Mouse (Mus musculus) hindbrain, embryonic 12.5 days (tissue): ENCODE measurements around the gene Sv2c. TPM values are rescaled to one million over a fixed set of nuclear protein-coding genes. Genes with fewer than 3 reads are reported as not detected.

Source experiments
- ATAC-seq: fragments of 200-750 bp; cut with Nextera tagmentation; 2 replicates; pipeline ENCODE4 v1.8.0; 2017; ENCODE audit warnings: moderate TSS enrichment; ENCODE audit not compliant: low FRiP score
- H3K27ac ChIP-seq: fragments of 300-500 bp; sonication (generic); 2 replicates; pipeline ENCODE4 v1.5.1; 2016; ENCODE audit warnings: mild to moderate bottlenecking
- H3K27me3 ChIP-seq: fragments of 300-500 bp; sonication (generic); 2 replicates; pipeline ENCODE4 v1.6.1; 2016; ENCODE audit warnings: mild to moderate bottlenecking
- H3K36me3 ChIP-seq: fragments of 300-500 bp; sonication (generic); 2 replicates; pipeline ENCODE4 v1.6.1; 2016; ENCODE audit warnings: mild to moderate bottlenecking
- H3K4me1 ChIP-seq: fragments of 300-500 bp; sonication (generic); 2 replicates; pipeline ENCODE4 v1.6.1; 2016
- H3K4me2 ChIP-seq: fragments of 300-500 bp; sonication (generic); replicated peaks from 2 replicates; pipeline ENCODE4 v1.6.1; 2016; ENCODE audit warnings: mild to moderate bottlenecking
- H3K4me3 ChIP-seq: fragments of 300-500 bp; sonication (generic); 2 replicates; pipeline ENCODE4 v1.5.1; 2016; ENCODE audit warnings: mild to moderate bottlenecking
- H3K9ac ChIP-seq: fragments of 300-500 bp; sonication (generic); 2 replicates; pipeline ENCODE4 v1.6.1; 2016; ENCODE audit warnings: mild to moderate bottlenecking, moderate library complexity
- H3K9me3 ChIP-seq: fragments of 300-500 bp; sonication (generic); replicated peaks from 2 replicates; pipeline ENCODE4 v1.6.1; 2016; ENCODE audit warnings: mild to moderate bottlenecking
- WGBS: fragments of 180-500 bp; shearing (Covaris S2); methylation state at CpG from one replicate; pipeline ENCODE4 v1.1.7; 2016; 5-methylcytosine and 5-hydroxymethylcytosine counted together
- polyA plus RNA-seq: library from polyadenylated mRNA; unstranded; fragments of >200 nt; fragmentation: Nextera tagmentation; extraction: Ambion mirVana; gene quantifications from 2 replicates; pipeline ENCODE4 v1.2.1, GENCODE M21; 2016

Sv2c gene
- 10.9 and 14.9 TPM in 2 replicates for polyA plus RNA-seq

DNA sequence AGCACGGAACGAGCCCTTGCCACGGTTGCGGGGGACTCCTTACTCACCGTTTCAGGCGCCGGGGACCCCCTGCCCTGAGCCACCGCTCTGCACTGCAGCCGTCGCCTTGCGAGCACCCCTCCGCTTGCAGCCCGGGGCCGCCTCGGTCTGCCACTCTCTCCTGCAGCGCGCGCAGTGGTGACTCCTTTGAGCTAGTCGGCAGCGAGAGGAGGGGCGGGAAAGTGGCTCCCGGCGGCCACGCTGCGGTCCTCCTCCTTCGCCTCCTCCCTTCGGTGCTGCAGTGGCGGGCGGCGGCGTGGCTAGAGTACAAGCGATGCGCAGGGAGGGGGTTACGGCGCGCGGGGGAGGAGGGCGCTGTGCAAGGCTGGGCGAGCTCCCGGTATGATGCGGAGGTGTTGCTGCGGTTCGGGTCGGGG, at the start of gene Sv2c:
TSS of gene Sv2c (minus strand) at position 177 of the 416 bp plus-strand sequence.
- Histone ChIP-seq H3K4me1 (peaks cover 23% of the 10 kb centered on the region; the same call in 1 of the 2 replicates), H3K4me3 (peak within 1 kb of the TSS; percentile 52), H3K27ac (peak within 1 kb of the TSS; percentile 78), H3K4me2 (peak within 1 kb of the TSS; percentile 90), H3K36me3 (no peaks in the 10 kb centered on the region), H3K27me3 (peaks cover 68% of the 10 kb centered on the region), H3K9me3 (no peaks in the 10 kb centered on the region), H3K9ac (peak within 1 kb of the TSS; percentile 66)
- peak; percentile 73 for ATAC-seq
- WGBS: under 1% methylated on average over 42 of the region's 44 CpGs

GRCm38 (mm10) chr13:96180671-96181161, 48.3 kb upstream of the Sv2c start:
- H3K27me3 ChIP-seq: no peaks in the 10 kb centered on the region
- H3K4me3 ChIP-seq: no peak overlapping the region
- H3K4me2 ChIP-seq: no peak overlapping the region
- no peak for ATAC-seq
- H3K9ac ChIP-seq: no peak overlapping the region
- H3K27ac ChIP-seq: peak overlapping the region; percentile 30; the same call in 1 of the 2 replicates
- H3K4me1 ChIP-seq: no peaks in the 10 kb centered on the region
- no peaks in the 10 kb centered on the region for H3K9me3 ChIP-seq
- no peaks in the 10 kb centered on the region for H3K36me3 ChIP-seq
- 61% methylated on average over 13 of the region's 13 CpGs for WGBS

GRCm38 (mm10) chr13:96175591-96176212, 43.3 kb upstream of the Sv2c start:
- WGBS: 67% methylated on average over 8 of the region's 8 CpGs
- H3K4me2 ChIP-seq: no peak overlapping the region

GRCm38 (mm10) chr13:96173686-96174085, 41.3 kb upstream of the Sv2c start:
- Histone ChIP-seq H3K27ac (no peak overlapping the region), H3K27me3 (no peaks in the 10 kb centered on the region), H3K4me3 (no peak overlapping the region), H3K9me3 (no peaks in the 10 kb centered on the region), H3K4me2 (no peak overlapping the region), H3K36me3 (no peaks in the 10 kb centered on the region), H3K4me1 (peaks cover 5% of the 10 kb centered on the region; the same call in 1 of the 2 replicates), H3K9ac (no peak overlapping the region)
- ATAC-seq: no peak
- WGBS: 84% methylated on average over 3 of the region's 3 CpGs

More at GRCm38 (mm10) chr13:96175591-96176212, 43.3 kb upstream of the Sv2c start:
- Histone ChIP-seq H3K4me1 (no peaks in the 10 kb centered on the region), H3K27me3 (no peaks in the 10 kb centered on the region), H3K9ac (no peak overlapping the region), H3K4me3 (no peak overlapping the region), H3K9me3 (no peaks in the 10 kb centered on the region), H3K27ac (no peak overlapping the region), H3K36me3 (no peaks in the 10 kb centered on the region)
- ATAC-seq: peak; percentile 77

DNA sequence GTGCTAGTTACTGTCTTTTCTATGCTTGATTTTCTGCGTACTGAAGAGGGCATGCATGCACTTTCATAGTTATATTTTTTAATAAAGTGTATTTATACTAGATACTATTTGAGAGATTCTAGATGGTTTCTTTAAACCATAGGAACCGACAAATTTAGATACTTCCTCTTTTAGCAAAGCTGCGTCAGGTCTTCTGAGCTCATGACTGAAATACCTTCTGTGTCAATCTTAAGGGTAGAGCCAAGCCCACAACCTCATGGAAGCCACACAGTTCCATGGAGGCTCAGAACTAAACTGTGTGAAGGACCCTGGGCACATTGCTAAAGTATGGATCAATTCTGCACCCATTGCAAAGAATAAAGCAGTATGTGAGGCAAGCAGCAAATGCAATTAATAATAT, 39.9 kb upstream of the Sv2c start:
- Histone ChIP-seq H3K27ac (no peak overlapping the region), H3K4me3 (no peak overlapping the region), H3K27me3 (no peaks in the 10 kb centered on the region), H3K4me2 (no peak overlapping the region), H3K36me3 (no peaks in the 10 kb centered on the region), H3K9me3 (no peaks in the 10 kb centered on the region), H3K4me1 (peaks cover 5% of the 10 kb centered on the region; the same call in 1 of the 2 replicates), H3K9ac (no peak overlapping the region)
- no peak for ATAC-seq
- WGBS: 89% methylated on average over 3 of the region's 3 CpGs

DNA sequence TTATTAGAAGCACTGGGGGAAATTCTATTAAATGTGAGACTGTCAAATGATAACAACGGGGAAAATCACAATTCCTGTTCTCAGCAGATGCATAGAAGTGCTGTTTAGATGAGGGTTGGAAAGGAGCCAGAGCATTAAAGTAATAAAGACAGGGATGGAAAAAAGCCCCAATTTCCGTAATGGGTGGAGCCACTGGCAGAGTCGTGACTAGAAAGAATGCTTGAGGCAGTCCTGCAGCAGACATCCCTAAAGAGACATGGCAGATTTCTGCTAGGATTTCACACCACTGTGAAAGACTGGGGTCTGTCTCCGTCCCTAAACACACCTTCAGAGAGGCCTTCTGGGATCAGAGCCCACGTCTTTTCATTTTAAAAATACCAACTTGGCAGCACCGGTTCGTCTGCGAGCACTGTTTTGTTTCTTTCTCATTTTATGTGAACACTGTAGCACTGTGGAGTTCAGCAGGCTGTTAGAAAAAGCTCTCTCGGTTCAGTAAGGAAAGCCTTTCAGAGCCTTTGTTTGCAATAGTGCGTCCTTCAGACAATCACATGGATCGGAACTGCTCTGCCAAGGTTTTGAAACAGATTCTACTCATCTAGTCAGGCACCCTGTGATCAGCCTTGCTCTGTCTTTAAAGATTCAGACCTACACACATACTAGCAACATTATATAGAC, 36.8 kb upstream of the Sv2c start:
- Histone ChIP-seq H3K9me3 (no peaks in the 10 kb centered on the region), H3K27ac (peak overlapping the region; percentile 5; the same call in 1 of the 2 replicates), H3K4me3 (no peak overlapping the region), H3K36me3 (no peaks in the 10 kb centered on the region), H3K9ac (no peak overlapping the region), H3K4me2 (no peak overlapping the region), H3K4me1 (peaks cover 5% of the 10 kb centered on the region; the same call in 1 of the 2 replicates), H3K27me3 (no peaks in the 10 kb centered on the region)
- ATAC-seq: no peak
- 66% methylated on average over 11 of the region's 11 CpGs for WGBS

- 70% methylated on average over 2 of the region's 2 CpGs for WGBS
- no peaks in the 10 kb centered on the region for H3K36me3 ChIP-seq
- peaks cover 5% of the 10 kb centered on the region; the same call in 1 of the 2 replicates for H3K4me1 ChIP-seq
- H3K27me3 ChIP-seq: no peaks in the 10 kb centered on the region
- no peak overlapping the region for H3K9ac ChIP-seq
- H3K4me2 ChIP-seq: no peak overlapping the region
- H3K9me3 ChIP-seq: no peaks in the 10 kb centered on the region
- no peak overlapping the region for H3K27ac ChIP-seq
- ATAC-seq: no peak
- no peak overlapping the region for H3K4me3 ChIP-seq
Measured at GRCm38 (mm10) chr13:96166593-96166992, 34.2 kb upstream of the Sv2c start.

GRCm38 (mm10) chr13:96133363-96134100, 1.2 kb upstream of the Sv2c start:
- peak; percentile 55 for ATAC-seq
- H3K4me2 ChIP-seq: peak overlapping the region; percentile 90
- H3K36me3 ChIP-seq: no peaks in the 10 kb centered on the region
- peaks cover 64% of the 10 kb centered on the region for H3K27me3 ChIP-seq
- H3K9me3 ChIP-seq: no peaks in the 10 kb centered on the region
- peak overlapping the region; percentile 52 for H3K4me3 ChIP-seq
- peaks cover 23% of the 10 kb centered on the region; the same call in 1 of the 2 replicates for H3K4me1 ChIP-seq
- peak overlapping the region; percentile 78 for H3K27ac ChIP-seq
- peak overlapping the region; percentile 66 for H3K9ac ChIP-seq
- WGBS: 3% methylated on average over 28 of the region's 28 CpGs

DNA sequence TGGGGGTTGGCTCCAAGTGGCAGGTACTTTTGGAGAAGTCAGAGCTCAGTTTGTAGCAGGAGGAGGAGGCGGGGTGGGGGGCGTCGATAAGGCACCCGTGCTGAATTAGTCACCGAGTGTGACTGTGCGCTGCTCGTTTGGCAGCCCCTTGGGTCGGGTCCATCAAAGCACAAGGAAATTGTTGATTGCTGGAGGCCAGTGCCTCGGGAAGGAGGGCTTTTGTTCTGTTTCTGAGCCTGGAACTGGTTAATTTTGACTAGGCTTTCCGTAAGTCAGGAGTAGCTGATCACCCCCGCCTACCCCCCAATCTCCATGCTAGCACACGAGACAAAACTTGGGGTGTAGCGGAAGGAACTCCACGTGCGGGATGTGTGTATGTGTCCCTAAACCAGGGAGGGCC, 456 bp upstream of the Sv2c start:
- peak overlapping the region; percentile 66 for H3K9ac ChIP-seq
- no peaks in the 10 kb centered on the region for H3K36me3 ChIP-seq
- ATAC-seq: peak; percentile 43
- peak overlapping the region; percentile 78 for H3K27ac ChIP-seq
- peaks cover 23% of the 10 kb centered on the region; the same call in 1 of the 2 replicates for H3K4me1 ChIP-seq
- under 1% methylated on average over 15 of the region's 15 CpGs for WGBS
- H3K4me3 ChIP-seq: peak overlapping the region; percentile 52
- H3K9me3 ChIP-seq: no peaks in the 10 kb centered on the region
- H3K27me3 ChIP-seq: peaks cover 64% of the 10 kb centered on the region
- peak overlapping the region; percentile 90 for H3K4me2 ChIP-seq

DNA sequence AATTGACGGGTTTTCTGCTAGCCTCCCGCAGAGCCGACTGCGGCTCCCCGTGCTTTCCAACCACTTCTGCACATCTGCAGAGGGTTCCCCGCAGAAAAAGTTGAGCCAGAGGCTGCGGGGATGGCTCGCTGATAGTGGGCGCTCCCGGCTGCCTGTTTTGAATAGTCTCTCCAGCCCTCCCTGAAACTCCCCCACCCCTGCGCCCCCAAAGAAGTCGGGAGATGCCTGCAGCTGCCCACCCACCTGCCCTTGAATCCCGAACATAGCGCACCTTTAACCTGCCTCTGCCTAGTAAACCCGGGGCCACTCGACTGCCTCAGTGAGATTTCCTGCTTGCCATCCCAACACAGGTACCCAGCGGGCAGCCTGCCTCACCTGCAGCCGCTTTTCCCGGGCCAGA, 466 bp downstream of the Sv2c start:
- Histone ChIP-seq H3K4me1 (peaks cover 23% of the 10 kb centered on the region; the same call in 1 of the 2 replicates), H3K27me3 (peaks cover 73% of the 10 kb centered on the region), H3K9me3 (no peaks in the 10 kb centered on the region), H3K4me3 (peak overlapping the region; percentile 52), H3K36me3 (no peaks in the 10 kb centered on the region), H3K4me2 (peak overlapping the region; percentile 90), H3K9ac (peak overlapping the region; percentile 66), H3K27ac (peak overlapping the region; percentile 78)
- ATAC-seq: peak; percentile 7; the same call in 1 of the 2 replicates
- 2% methylated on average over 19 of the region's 19 CpGs for WGBS

DNA sequence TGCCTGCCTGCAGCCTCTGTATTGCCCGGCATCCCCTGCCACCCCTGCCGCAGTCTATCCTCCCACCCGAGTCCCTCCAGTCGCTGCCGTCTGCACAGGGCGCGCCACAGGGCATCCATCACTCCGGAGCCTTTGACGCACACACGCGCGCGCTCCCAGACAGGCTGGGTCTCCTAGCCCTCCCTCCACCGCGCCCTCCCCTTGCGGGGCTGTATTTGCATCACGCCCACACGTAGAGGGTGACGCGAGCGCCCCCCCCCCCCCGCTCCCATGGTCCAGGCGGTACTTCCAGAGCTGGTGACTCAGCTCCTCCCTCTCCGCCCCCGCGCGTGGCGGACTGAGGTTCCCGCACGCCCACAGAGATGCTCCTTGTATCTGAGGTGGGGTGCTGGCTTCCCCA, 1.3 kb downstream of the Sv2c start:
- peak overlapping the region; percentile 66 for H3K9ac ChIP-seq
- H3K4me3 ChIP-seq: peak overlapping the region; percentile 52
- H3K4me2 ChIP-seq: peak overlapping the region; percentile 90
- ATAC-seq: peak; percentile 76
- peaks cover 23% of the 10 kb centered on the region; the same call in 1 of the 2 replicates for H3K4me1 ChIP-seq
- peak overlapping the region; percentile 71 for H3K27ac ChIP-seq
- 2% methylated on average over 25 of the region's 30 CpGs for WGBS
- no peaks in the 10 kb centered on the region for H3K36me3 ChIP-seq
- H3K9me3 ChIP-seq: no peaks in the 10 kb centered on the region
- peaks cover 75% of the 10 kb centered on the region for H3K27me3 ChIP-seq

GRCm38 (mm10) chr13:96129081-96129480, 3.3 kb downstream of the Sv2c start:
- Histone ChIP-seq H3K4me3 (no peak overlapping the region), H3K27ac (peak overlapping the region; percentile 52; the same call in 1 of the 2 replicates), H3K36me3 (no peaks in the 10 kb centered on the region), H3K27me3 (peaks cover 60% of the 10 kb centered on the region), H3K4me1 (peaks cover 23% of the 10 kb centered on the region; the same call in 1 of the 2 replicates), H3K4me2 (peak overlapping the region; percentile 90; the same call in 1 of the 2 replicates), H3K9me3 (no peaks in the 10 kb centered on the region), H3K9ac (no peak overlapping the region)
- 81% methylated on average over 3 of the region's 3 CpGs for WGBS
- ATAC-seq: no peak
